Mouse (Mus musculus) cerebellum, adult 2 months (tissue): ENCODE data around the gene Cgref1.

Source experiments
- CTCF ChIP-seq: fragments of 200-500 bp; IDR thresholded peaks from 2 replicates; pipeline ENCODE4 v1.5.1; 2011; ENCODE audit warnings: low read depth, mild to moderate bottlenecking, control low read depth, low read length, moderate library complexity, borderline replicate concordance; ENCODE audit not compliant: insufficient read depth
- POLR2A ChIP-seq: fragments of 200-500 bp; IDR thresholded peaks from 2 replicates; pipeline ENCODE4 v1.6.1; 2011; ENCODE audit warnings: low read length, control low read depth, borderline replicate concordance; ENCODE audit not compliant: insufficient read depth

DNA sequence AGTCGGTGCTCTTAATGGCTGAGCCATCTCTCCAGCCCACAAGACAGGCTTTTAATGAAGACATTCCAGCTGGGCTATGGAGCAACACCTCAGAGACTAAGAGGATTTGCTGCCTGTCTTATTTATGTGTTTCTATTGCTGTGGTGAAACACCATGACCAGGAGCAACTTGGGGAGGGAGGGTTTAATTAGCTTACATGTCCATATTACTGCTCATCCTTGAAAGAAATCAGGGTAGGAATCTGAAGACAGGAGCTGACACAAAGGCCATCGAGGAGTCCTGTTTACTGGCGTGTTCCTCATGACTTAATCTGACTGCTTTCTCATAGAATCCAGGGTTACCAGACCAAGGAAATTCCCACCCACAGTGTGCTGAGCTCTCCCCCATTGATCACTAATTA, 18.5 kb upstream of the Cgref1 start:
- TF ChIP-seq CTCF = no peak
- TF ChIP-seq POLR2A = no peak
